Mouse (Mus musculus) limb, embryonic 15.5 days (tissue): ENCODE measurements at regions not wholly inside any gene's neighbourhood (a gene's known extent, or its start where the extent isn't known, plus 50 kb on each side); places are given as distances from the start of the nearest gene placed in this dataset.

Experiments
- ATAC-seq: fragments of 200-750 bp; cut with Nextera tagmentation; 2 replicates; pipeline ENCODE4 v1.8.0; 2017; ENCODE audit warnings: low read depth, moderate TSS enrichment; ENCODE audit not compliant: insufficient number of reproducible peaks, low FRiP score, low TSS enrichment
- H3K27ac ChIP-seq: fragments of 300-500 bp; sonication (generic); 2 replicates; pipeline ENCODE4 v1.5.1; 2015; ENCODE audit warnings: moderate library complexity, mild to moderate bottlenecking, inconsistent platforms
- H3K27me3 ChIP-seq: fragments of 300-500 bp; sonication (generic); 2 replicates; pipeline ENCODE4 v1.6.1; 2015; ENCODE audit warnings: inconsistent platforms
- H3K36me3 ChIP-seq: fragments of 300-500 bp; sonication (generic); 2 replicates; pipeline ENCODE4 v1.6.1; 2015; ENCODE audit warnings: inconsistent platforms
- H3K4me1 ChIP-seq: fragments of 300-500 bp; sonication (generic); 2 replicates; pipeline ENCODE4 v1.6.1; 2015; ENCODE audit warnings: inconsistent platforms
- H3K4me2 ChIP-seq: fragments of 300-500 bp; sonication (generic); 2 replicates; pipeline ENCODE4 v1.6.1; 2015; ENCODE audit warnings: mild to moderate bottlenecking, inconsistent platforms
- H3K4me3 ChIP-seq: fragments of 300-500 bp; sonication (generic); 2 replicates; pipeline ENCODE4 v1.5.1; 2015; ENCODE audit warnings: mild to moderate bottlenecking, inconsistent platforms
- H3K9ac ChIP-seq: fragments of 300-500 bp; sonication (generic); 2 replicates; pipeline ENCODE4 v1.6.1; 2015; ENCODE audit warnings: inconsistent platforms
- H3K9me3 ChIP-seq: fragments of 300-500 bp; sonication (generic); 2 replicates; pipeline ENCODE4 v1.6.1; 2016; ENCODE audit warnings: inconsistent platforms
- WGBS: fragments of 180-500 bp; shearing (Covaris S2); methylation state at CpG from one replicate; pipeline ENCODE4 v1.1.7; 2015; 5-methylcytosine and 5-hydroxymethylcytosine counted together

GRCm38 (mm10) chr3:40126903-40127302, 404.2 kb upstream of the Intu start:
- Histone ChIP-seq H3K4me3 (no peak overlapping the region), H3K9me3 (no peaks in the 10 kb centered on the region), H3K4me1 (no peaks in the 10 kb centered on the region), H3K36me3 (no peaks in the 10 kb centered on the region), H3K27me3 (no peaks in the 10 kb centered on the region), H3K9ac (no peak overlapping the region), H3K27ac (no peak overlapping the region), H3K4me2 (no peak overlapping the region)
- 91% methylated on average over 2 of the region's 2 CpGs for WGBS
- ATAC-seq = no peak

GRCm38 (mm10) chr3:40130858-40131584, 400.1 kb upstream of the Intu start:
- no peak for ATAC-seq
- H3K27ac ChIP-seq = no peak overlapping the region
- WGBS = 72% methylated on average over 8 of the region's 8 CpGs

GRCm38 (mm10) chr3:40138671-40139070, 392.4 kb upstream of the Intu start:
- H3K4me2 ChIP-seq = no peak overlapping the region
- H3K27ac ChIP-seq = no peak overlapping the region
- no peaks in the 10 kb centered on the region for H3K4me1 ChIP-seq
- no peak overlapping the region for H3K4me3 ChIP-seq
- no peak for ATAC-seq
- no peaks in the 10 kb centered on the region for H3K27me3 ChIP-seq
- 23% methylated on average over 5 of the region's 5 CpGs for WGBS
- H3K9ac ChIP-seq = no peak overlapping the region
- H3K9me3 ChIP-seq = no peaks in the 10 kb centered on the region
- no peaks in the 10 kb centered on the region for H3K36me3 ChIP-seq

More at GRCm38 (mm10) chr3:40130858-40131584, 400.1 kb upstream of the Intu start:
- Histone ChIP-seq H3K4me3 (no peak overlapping the region), H3K4me2 (no peak overlapping the region), H3K4me1 (no peaks in the 10 kb centered on the region), H3K27me3 (no peaks in the 10 kb centered on the region), H3K9me3 (no peaks in the 10 kb centered on the region), H3K9ac (no peak overlapping the region), H3K36me3 (no peaks in the 10 kb centered on the region)

- no peaks in the 10 kb centered on the region for H3K27me3 ChIP-seq
- H3K36me3 ChIP-seq = no peaks in the 10 kb centered on the region
- no peaks in the 10 kb centered on the region for H3K4me1 ChIP-seq
- ATAC-seq = no peak
- H3K27ac ChIP-seq = no peak overlapping the region
- WGBS = 67% methylated on average over 5 of the region's 5 CpGs
- H3K4me2 ChIP-seq = no peak overlapping the region
- H3K9ac ChIP-seq = no peak overlapping the region
- no peak overlapping the region for H3K4me3 ChIP-seq
- H3K9me3 ChIP-seq = no peaks in the 10 kb centered on the region
These were observed 388.9 kb upstream of the Intu start for GRCm38 (mm10) chr3:40142229-40142628.

- Histone ChIP-seq H3K4me2 (no peak overlapping the region), H3K9ac (no peak overlapping the region), H3K27ac (no peak overlapping the region), H3K27me3 (no peaks in the 10 kb centered on the region), H3K9me3 (no peaks in the 10 kb centered on the region), H3K4me3 (no peak overlapping the region), H3K36me3 (no peaks in the 10 kb centered on the region), H3K4me1 (0 out of 2 replicates have a peak, but pooled peaks cover 4% of the 10 kb centered on the region)
- 70% methylated on average over 6 of the region's 6 CpGs for WGBS
- no peak for ATAC-seq
These were observed 372.5 kb upstream of the Intu start for GRCm38 (mm10) chr3:40158631-40159030.

GRCm38 (mm10) chr3:40159591-40160145, 371.4 kb upstream of the Intu start:
- Histone ChIP-seq H3K36me3 (no peaks in the 10 kb centered on the region), H3K9ac (no peak overlapping the region), H3K9me3 (no peaks in the 10 kb centered on the region), H3K27ac (no peak overlapping the region), H3K4me2 (no peak overlapping the region), H3K4me1 (0 out of 2 replicates have a peak, but pooled peaks cover 4% of the 10 kb centered on the region), H3K27me3 (no peaks in the 10 kb centered on the region), H3K4me3 (no peak overlapping the region)
- no peak for ATAC-seq
- WGBS = 61% methylated on average over 9 of the region's 9 CpGs

GRCm38 (mm10) chr3:40164181-40164580, 366.9 kb upstream of the Intu start:
- H3K9me3 ChIP-seq = no peaks in the 10 kb centered on the region
- H3K27ac ChIP-seq = no peak overlapping the region
- H3K27me3 ChIP-seq = no peaks in the 10 kb centered on the region
- no peak for ATAC-seq
- H3K4me1 ChIP-seq = peaks cover 15% of the 10 kb centered on the region; the same call in 1 of the 2 replicates
- H3K4me2 ChIP-seq = no peak overlapping the region
- H3K9ac ChIP-seq = no peak overlapping the region
- 59% methylated on average over 1 of the region's 1 CpGs for WGBS
- H3K4me3 ChIP-seq = no peak overlapping the region
- H3K36me3 ChIP-seq = no peaks in the 10 kb centered on the region

- no peak overlapping the region for H3K4me2 ChIP-seq
- no peaks in the 10 kb centered on the region for H3K9me3 ChIP-seq
- H3K27me3 ChIP-seq = no peaks in the 10 kb centered on the region
- no peaks in the 10 kb centered on the region for H3K36me3 ChIP-seq
- no peak for ATAC-seq
- H3K4me3 ChIP-seq = no peak overlapping the region
- H3K27ac ChIP-seq = peak overlapping the region; percentile 54
- peaks cover 16% of the 10 kb centered on the region; the same call in 1 of the 2 replicates for H3K4me1 ChIP-seq
- H3K9ac ChIP-seq = no peak overlapping the region
- WGBS = 25% methylated on average over 12 of the region's 12 CpGs
These were observed 363.0 kb upstream of the Intu start for GRCm38 (mm10) chr3:40167970-40168626.

- WGBS = 85% methylated on average over 2 of the region's 2 CpGs
- Histone ChIP-seq H3K27me3 (no peaks in the 10 kb centered on the region), H3K4me2 (no peak overlapping the region), H3K4me1 (peaks cover 16% of the 10 kb centered on the region; the same call in 1 of the 2 replicates), H3K9me3 (no peaks in the 10 kb centered on the region), H3K9ac (no peak overlapping the region), H3K4me3 (no peak overlapping the region), H3K36me3 (no peaks in the 10 kb centered on the region), H3K27ac (no peak overlapping the region)
- ATAC-seq = no peak
These were observed 361.5 kb upstream of the Intu start for GRCm38 (mm10) chr3:40169590-40169989.

GRCm38 (mm10) chr3:40179726-40180317, 351.3 kb upstream of the Intu start:
- WGBS = 44% methylated on average over 3 of the region's 3 CpGs
- no peak for ATAC-seq

GRCm38 (mm10) chr3:40185597-40186320, 345.3 kb upstream of the Intu start:
- ATAC-seq = peak; percentile 67; the same call in 1 of the 2 replicates
- Histone ChIP-seq H3K4me1 (peaks cover 6% of the 10 kb centered on the region; the same call in 1 of the 2 replicates), H3K4me2 (no peak overlapping the region), H3K36me3 (no peaks in the 10 kb centered on the region), H3K9me3 (no peaks in the 10 kb centered on the region), H3K4me3 (no peak overlapping the region), H3K9ac (no peak overlapping the region), H3K27ac (peak overlapping the region; percentile 8), H3K27me3 (no peaks in the 10 kb centered on the region)
- 54% methylated on average over 5 of the region's 5 CpGs for WGBS

More at GRCm38 (mm10) chr3:40179726-40180317, 351.3 kb upstream of the Intu start:
- H3K27ac ChIP-seq = no peak overlapping the region
- no peaks in the 10 kb centered on the region for H3K27me3 ChIP-seq
- no peaks in the 10 kb centered on the region for H3K4me1 ChIP-seq
- H3K9ac ChIP-seq = no peak overlapping the region
- H3K9me3 ChIP-seq = no peaks in the 10 kb centered on the region
- H3K4me2 ChIP-seq = no peak overlapping the region
- no peak overlapping the region for H3K4me3 ChIP-seq
- no peaks in the 10 kb centered on the region for H3K36me3 ChIP-seq
